Comparison of ENCODE assay signal across 9 mouse cellular contexts in the genomic region with DNA sequence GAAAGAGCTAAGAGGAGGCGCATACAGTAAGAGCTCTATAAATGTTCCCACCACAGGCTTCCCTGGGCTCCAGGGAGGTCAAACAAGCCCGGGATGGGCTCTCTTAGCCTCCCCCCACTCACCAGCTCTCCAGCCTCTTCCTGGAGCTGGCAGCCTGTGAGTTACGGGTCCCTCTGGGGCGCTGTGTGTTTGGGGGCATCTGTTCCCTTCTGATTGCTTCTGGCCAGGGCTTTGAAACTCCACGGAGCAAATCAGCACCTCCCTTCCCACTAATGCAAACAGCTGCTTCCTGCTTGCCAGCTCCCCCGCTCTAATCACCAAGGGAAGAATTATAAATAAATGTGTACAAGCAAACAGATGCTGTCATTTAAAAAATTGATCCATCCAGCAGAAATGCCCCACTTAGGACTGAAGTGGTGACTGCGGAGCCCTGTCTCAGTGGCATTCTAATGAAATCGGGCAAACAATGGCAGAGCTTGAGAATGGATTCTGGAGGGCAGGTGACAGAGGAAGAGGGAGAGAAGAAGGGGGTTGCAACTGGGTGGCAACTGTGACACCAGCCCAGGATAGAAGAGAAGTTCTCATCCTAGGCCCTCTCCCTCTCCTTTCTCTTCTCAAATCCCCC. TPM values are rescaled to one million over a fixed set of nuclear protein-coding genes. Genes with fewer than 3 reads are reported as not detected.
DNase-seq lines count a peak whose midpoint lies in the region; ATAC-seq and TF ChIP-seq lines count a peak whose summit lies in the region.
"Had no signal": no experiment of that assay in that cellular context is flagged by ENCODE, and none has a peak within 500 bp of the region (broad histone marks: within the 10 kb centered on the region; RNA-seq: fewer than 3 reads in every experiment).

No protein-coding gene starts in this region.

- DNase-seq in frontal cortex, postnatal 10 days (ENCODE audit: low spot score in 2 of 2) = no peak
- peak; percentile 65 for DNase-seq in brain, embryonic 14.5 days (ENCODE audit: low read depth)
- no peak for DNase-seq in hindbrain, embryonic 14.5 days (ENCODE audit: low spot score)
- DNase-seq in ovary, postnatal 10 days (ENCODE audit: low spot score) = no peak
- no peak for DNase-seq in thymus, postnatal 4 days
- DNase-seq in heart, postnatal 4 days = no peak

- no peak overlapping the region for H3K9ac ChIP-seq in hindbrain, embryonic 14.5 days
- H3K9ac ChIP-seq in midbrain, embryonic 13.5 days (replicated peaks) = no peak overlapping the region
- H3K9ac ChIP-seq: hindbrain, embryonic 15.5 days had no signal

- no peaks in the 10 kb centered on the region for H3K27me3 ChIP-seq in hindbrain, embryonic 14.5 days (ENCODE audit: control insufficient read depth, insufficient read depth, low read length)
- no peaks in the 10 kb centered on the region for H3K27me3 ChIP-seq in midbrain, embryonic 13.5 days
- H3K27me3 ChIP-seq: hindbrain, embryonic 15.5 days had no signal

- no peaks in the 10 kb centered on the region for H3K36me3 ChIP-seq in hindbrain, embryonic 14.5 days (replicated peaks; ENCODE audit: control insufficient read depth, insufficient read depth)
- no peaks in the 10 kb centered on the region for H3K36me3 ChIP-seq in midbrain, embryonic 13.5 days
- H3K36me3 ChIP-seq: hindbrain, embryonic 15.5 days had no signal

- peak overlapping the region; percentile 35; the same call in 1 of the 2 replicates for H3K27ac ChIP-seq in hindbrain, embryonic 14.5 days
- peak overlapping the region; percentile 20; the same call in 1 of the 2 replicates for H3K27ac ChIP-seq in midbrain, embryonic 13.5 days
- H3K27ac ChIP-seq: hindbrain, embryonic 15.5 days had no signal

- no peaks in the 10 kb centered on the region for H3K4me1 ChIP-seq in hindbrain, embryonic 14.5 days (replicated peaks; ENCODE audit: control insufficient read depth, insufficient read depth, low read length)
- H3K4me1 ChIP-seq in midbrain, embryonic 13.5 days (replicated peaks) = peaks cover 9% of the 10 kb centered on the region
- H3K4me1 ChIP-seq: hindbrain, embryonic 15.5 days had no signal

- 34% methylated on average over 8 of the region's 8 CpGs for WGBS in hindbrain, embryonic 14.5 days
- 38% methylated on average over 8 of the region's 8 CpGs for WGBS in midbrain, embryonic 13.5 days

- no peak for TF ChIP-seq CTCF in brain, embryonic 14.5 days (IDR thresholded peaks at IDR 0.05; ENCODE audit: borderline replicate concordance, extremely low read depth, insufficient read depth, insufficient read length)

- H3K4me2 ChIP-seq in hindbrain, embryonic 14.5 days (replicated peaks) = no peak overlapping the region
- no peak overlapping the region for H3K4me2 ChIP-seq in midbrain, embryonic 13.5 days (replicated peaks)
- H3K4me2 ChIP-seq: hindbrain, embryonic 15.5 days had no signal

- no peak for TF ChIP-seq POLR2A in brain, embryonic 14.5 days (IDR thresholded peaks at IDR 0.05; ENCODE audit: borderline replicate concordance, extremely low read depth, insufficient read depth, insufficient read length, poor library complexity, severe bottlenecking)

- 0 out of 2 replicates have a peak, but pooled peaks have one; percentile 41 for ATAC-seq in frontal cortex, adult (ENCODE audit: low TSS enrichment)
- no peak for ATAC-seq in hindbrain, embryonic 14.5 days (ENCODE audit: low FRiP score)
- peak; percentile 62; the same call in 1 of the 2 replicates for ATAC-seq in midbrain, embryonic 13.5 days

- H3K4me3 ChIP-seq in hindbrain, embryonic 14.5 days (replicated peaks; ENCODE audit: low read length) = no peak overlapping the region
- H3K4me3 ChIP-seq in midbrain, embryonic 13.5 days (replicated peaks) = no peak overlapping the region
- H3K4me3 ChIP-seq: hindbrain, embryonic 15.5 days had no signal

- H3K9me3 ChIP-seq in hindbrain, embryonic 14.5 days (ENCODE audit: control insufficient read depth, low read length) = 0 out of 2 replicates have a peak, but pooled peaks cover 6% of the 10 kb centered on the region
- no peaks in the 10 kb centered on the region for H3K9me3 ChIP-seq in midbrain, embryonic 13.5 days

RNA-seq across cellular contexts. Expression of a gene that starts 9.7 kb away (rescaled TPM):
- polyA plus RNA-seq in brain, embryonic 14.5 days (2012; rRNA removed) = 6.3 and 8.1 TPM in 2 replicates
- 4.1 and 5.2 TPM in 2 replicates for polyA plus RNA-seq in hindbrain, embryonic 14.5 days (2014; fragmentation: Nextera tagmentation; extraction: Ambion mirVana)
- 6.2 and 6.9 TPM in 2 replicates for polyA plus RNA-seq in midbrain, embryonic 13.5 days (2015; fragmentation: Nextera tagmentation; extraction: Ambion mirVana)
- 1 to 10 TPM; 4.4 to 5.3 TPM for total RNA-seq in heart, postnatal 4 days (2021)

RNA-seq across cellular contexts. Expression of a gene that starts 56.6 kb away (rescaled TPM):
- 61.6 and 79.0 TPM in 2 replicates for polyA plus RNA-seq in brain, embryonic 14.5 days (2012; rRNA removed)
- 86.0 and 94.8 TPM in 2 replicates for polyA plus RNA-seq in hindbrain, embryonic 14.5 days (2014; fragmentation: Nextera tagmentation; extraction: Ambion mirVana)
- polyA plus RNA-seq in midbrain, embryonic 13.5 days (2015; fragmentation: Nextera tagmentation; extraction: Ambion mirVana) = 110 and 116 TPM in 2 replicates
- 10 to 100 TPM; 43.3 to 46.1 TPM for total RNA-seq in heart, postnatal 4 days (2021)
